Mouse (Mus musculus): ENCODE measurements around the gene Pcgf5.

- TF ChIP-seq CTCF (IDR thresholded peaks at IDR 0.05; ENCODE audit: low read depth) (no peak), EP300 (optimal IDR thresholded peaks at IDR 0.05) (no peak)
Observed at GRCm38 (mm10) chr19:36496532-36496931, 148.4 kb downstream of the Pcgf5 start.

All from stomach, postnatal 0 days (tissue).